Comparison of ENCODE assay signal across 8 mouse cellular contexts in genomic region chr11:96956009-96956724, GRCm38 (mm10). TPM values are rescaled to one million over a fixed set of nuclear protein-coding genes. Genes with fewer than 3 reads are reported as not detected.
DNase-seq lines count a peak whose midpoint lies in the region; ATAC-seq and TF ChIP-seq lines count a peak whose summit lies in the region.

No protein-coding gene starts in this region.

- no peak for ATAC-seq in cerebellum, adult (ENCODE audit: insufficient number of reproducible peaks, low FRiP score, low TSS enrichment)
- ATAC-seq in lung, postnatal 0 days = 0 out of 2 replicates have a peak, but pooled peaks have one; percentile 33
- peak; percentile 62 for ATAC-seq in megakaryocyte progenitor cell, adult 5-6 weeks (replicated peaks; ENCODE audit: poor library complexity)

- peaks cover 54% of the 10 kb centered on the region; the same call in 1 of the 2 replicates for H3K36me3 ChIP-seq in lung, postnatal 0 days (ENCODE audit: insufficient read depth, low read length)

- H3K9me3 ChIP-seq in lung, postnatal 0 days (ENCODE audit: low read length) = no peaks in the 10 kb centered on the region

- TF ChIP-seq POLR2A in cerebellum, adult 2 months (IDR thresholded peaks at IDR 0.05; ENCODE audit: borderline replicate concordance, insufficient read depth, low read length) = no peak

- H3K4me3 ChIP-seq in cerebellum, adult 2 months (replicated peaks; ENCODE audit: insufficient read depth, low read depth, low read length) = no peak overlapping the region
- H3K4me3 ChIP-seq in lung, postnatal 0 days (ENCODE audit: low read depth, low read length) = no peak overlapping the region
- 0 out of 2 replicates have a peak overlapping the region, but pooled peaks have one; percentile 20 for H3K4me3 ChIP-seq in gastrocnemius, adult 2 months

- intact Hi-C loops in gastrocnemius, adult 2 months (cut with DNase I) = no loop called here

- H3K9ac ChIP-seq in lung, postnatal 0 days (replicated peaks; ENCODE audit: low read depth) = no peak overlapping the region

- DNase-seq in cerebellum, adult 2 months = no peak
- DNase-seq in lung, postnatal 0 days (ENCODE audit: low spot score) = no peak
- no peak for DNase-seq in lung, postnatal 10 days
- peak; percentile 74 for DNase-seq in gastrocnemius, adult 2 months
- no peak for DNase-seq in yolk sac, embryonic 10.5 days (ENCODE audit: low spot score)
- DNase-seq in frontal cortex, postnatal 10 days (ENCODE audit: low spot score in 2 of 2) = no peak

- H3K27me3 ChIP-seq in cerebellum, adult 2 months (ENCODE audit: control insufficient read depth, insufficient read depth, low read length) = no peaks in the 10 kb centered on the region
- H3K27me3 ChIP-seq in lung, postnatal 0 days (replicated peaks; ENCODE audit: insufficient read depth, low read length) = no peaks in the 10 kb centered on the region

- 60% methylated on average over 20 of the region's 20 CpGs for WGBS in cerebellum, adult 2 months
- 61% methylated on average over 19 of the region's 20 CpGs for WGBS in lung, postnatal 0 days

- no peak for TF ChIP-seq EP300 in lung, postnatal 0 days (IDR thresholded peaks at IDR 0.05)

- TF ChIP-seq CTCF in cerebellum, adult 2 months (IDR thresholded peaks at IDR 0.05; ENCODE audit: borderline replicate concordance, insufficient read depth, low read depth, low read length) = peak; percentile 50; the same call in 1 of the 2 replicates
- TF ChIP-seq CTCF in lung, postnatal 0 days (IDR thresholded peaks at IDR 0.05) = peak; percentile 57
- TF ChIP-seq CTCF in gastrocnemius, adult 2 months (IDR thresholded peaks at IDR 0.05) = peak; percentile 50

- H3K27ac ChIP-seq in cerebellum, adult 2 months (ENCODE audit: insufficient read depth, low read length) = no peak overlapping the region
- H3K27ac ChIP-seq in lung, postnatal 0 days (ENCODE audit: low read length) = no peak overlapping the region
- H3K27ac ChIP-seq in gastrocnemius, adult 2 months = peak overlapping the region; percentile 70

- H3K4me1 ChIP-seq in cerebellum, adult 2 months (ENCODE audit: control insufficient read depth, insufficient read depth, low read length) = peaks cover 3% of the 10 kb centered on the region
- H3K4me1 ChIP-seq in lung, postnatal 0 days (ENCODE audit: insufficient read depth, low read depth, low read length) = no peaks in the 10 kb centered on the region

- H3K4me2 ChIP-seq in lung, postnatal 0 days (replicated peaks; ENCODE audit: low read depth, low read length) = no peak overlapping the region

RNA-seq across cellular contexts. Expression of gene Pnpo, which starts 12.4 kb away (rescaled TPM):
- 55.4 and 59.5 TPM in 2 replicates for polyA plus RNA-seq in cerebellum, adult 2 months (2012; rRNA removed)
- 28.7 and 30.0 TPM in 2 replicates for polyA plus RNA-seq in lung, postnatal 0 days (2015; fragmentation: Nextera tagmentation; extraction: Ambion mirVana)
- total RNA-seq in gastrocnemius, adult 2 months (2021) = 1 to 10 TPM; 7.4 to 8.2 TPM
- 22.5 and 23.0 TPM in 2 replicates for total RNA-seq in megakaryocyte progenitor cell, adult 5-6 weeks (2015)
- total RNA-seq in megakaryocyte progenitor cell, adult 5-6 weeks (2017) = 36.3 and 38.7 TPM in 2 replicates

RNA-seq across cellular contexts. Expression of gene Sp2, which starts 26.6 kb away (rescaled TPM):
- 15.4 and 18.4 TPM in 2 replicates for polyA plus RNA-seq in cerebellum, adult 2 months (2012; rRNA removed)
- 9.1 and 10.6 TPM in 2 replicates for polyA plus RNA-seq in lung, postnatal 0 days (2015; fragmentation: Nextera tagmentation; extraction: Ambion mirVana)
- total RNA-seq in gastrocnemius, adult 2 months (2021) = 10 to 100 TPM; 10.4 to 11.0 TPM
- 21.0 and 27.4 TPM in 2 replicates for total RNA-seq in megakaryocyte progenitor cell, adult 5-6 weeks (2015)
- total RNA-seq in megakaryocyte progenitor cell, adult 5-6 weeks (2017) = 2.3 and 2.8 TPM in 2 replicates

RNA-seq across cellular contexts. Expression of gene Prr15l, which starts 28.3 kb away (rescaled TPM):
- not detected in 2 replicates for polyA plus RNA-seq in cerebellum, adult 2 months (2012; rRNA removed)
- 126 and 127 TPM in 2 replicates for polyA plus RNA-seq in lung, postnatal 0 days (2015; fragmentation: Nextera tagmentation; extraction: Ambion mirVana)
- total RNA-seq in gastrocnemius, adult 2 months (2021) = not detected
- total RNA-seq in megakaryocyte progenitor cell, adult 5-6 weeks (2015) = not detected in 2 replicates
- not detected in 2 replicates for total RNA-seq in megakaryocyte progenitor cell, adult 5-6 weeks (2017)

RNA-seq across cellular contexts. Expression of gene Cdk5rap3, which starts 39.9 kb away (rescaled TPM):
- 40.7 and 41.2 TPM in 2 replicates for polyA plus RNA-seq in cerebellum, adult 2 months (2012; rRNA removed)
- polyA plus RNA-seq in lung, postnatal 0 days (2015; fragmentation: Nextera tagmentation; extraction: Ambion mirVana) = 46.4 and 48.0 TPM in 2 replicates
- total RNA-seq in gastrocnemius, adult 2 months (2021) = 10 to 100 TPM; 21.5 to 24.0 TPM
- total RNA-seq in megakaryocyte progenitor cell, adult 5-6 weeks (2015) = 30.3 and 31.4 TPM in 2 replicates
- total RNA-seq in megakaryocyte progenitor cell, adult 5-6 weeks (2017) = 70.1 and 74.3 TPM in 2 replicates

RNA-seq across cellular contexts. Expression of gene Sp6, which starts 57.0 kb away (rescaled TPM):
- 1.4 and 2.1 TPM in 2 replicates for polyA plus RNA-seq in cerebellum, adult 2 months (2012; rRNA removed)
- polyA plus RNA-seq in lung, postnatal 0 days (2015; fragmentation: Nextera tagmentation; extraction: Ambion mirVana) = 0.56 and 0.81 TPM in 2 replicates
- under 1 TPM in 1 of 2 experiments, not detected in 1; 0.10 TPM for total RNA-seq in gastrocnemius, adult 2 months (2021)
- total RNA-seq in megakaryocyte progenitor cell, adult 5-6 weeks (2015) = not detected in 2 replicates
- 0.03 TPM in 1 of 2 replicates, not detected in the other for total RNA-seq in megakaryocyte progenitor cell, adult 5-6 weeks (2017)
